Mouse (Mus musculus): ENCODE measurements around the gene Nasp. TPM values are rescaled to one million over a fixed set of nuclear protein-coding genes. Genes with fewer than 3 reads are reported as not detected.
"Not testable (repeated sequence)": the region's sequence is repeated elsewhere in the genome, so short reads cannot be mapped to it uniquely, and the experiment has no call there.

Gene Nasp
- polyA plus RNA-seq, 1 experiment from 2014 or later = 105 TPM

GRCm38 (mm10) chr4:116659916-116660315 lies 32.2 kb upstream of the Nasp start:
- not testable (repeated sequence) for H3K4me3 ChIP-seq (ENCODE audit: low read depth, low read length); H3K36me3 ChIP-seq (ENCODE audit: control insufficient read depth, insufficient read depth, low read length); H3K27ac ChIP-seq (ENCODE audit: low read depth, low read length); ATAC-seq (ENCODE audit: low read depth); H3K27me3 ChIP-seq (ENCODE audit: control insufficient read depth, insufficient read depth, low read length); H3K9ac ChIP-seq (replicated peaks; ENCODE audit: low read depth, low read length); H3K4me2 ChIP-seq (ENCODE audit: low read depth, low read length); H3K9me3 ChIP-seq (ENCODE audit: control insufficient read depth, low read length); H3K4me1 ChIP-seq (ENCODE audit: control insufficient read depth, insufficient read depth, low read length)
- WGBS = 88% methylated on average over 6 of the region's 6 CpGs

GRCm38 (mm10) chr4:116659474-116659873 lies 31.7 kb upstream of the Nasp start:
- ATAC-seq (ENCODE audit: low read depth) = no peak
- Histone ChIP-seq H3K9ac (replicated peaks; ENCODE audit: low read depth, low read length) (no peak overlapping the region), H3K4me1 (ENCODE audit: control insufficient read depth, insufficient read depth, low read length) (no peaks in the 10 kb centered on the region), H3K9me3 (ENCODE audit: control insufficient read depth, low read length) (no peaks in the 10 kb centered on the region), H3K4me3 (ENCODE audit: low read depth, low read length) (no peak overlapping the region), H3K27ac (ENCODE audit: low read depth, low read length) (no peak overlapping the region), H3K36me3 (ENCODE audit: control insufficient read depth, insufficient read depth, low read length) (no peaks in the 10 kb centered on the region), H3K4me2 (ENCODE audit: low read depth, low read length) (no peak overlapping the region), H3K27me3 (ENCODE audit: control insufficient read depth, insufficient read depth, low read length) (no peaks in the 10 kb centered on the region)
- 69% methylated on average over 2 of the region's 2 CpGs for WGBS

GRCm38 (mm10) chr4:116657971-116658370 lies 30.2 kb upstream of the Nasp start:
- Histone ChIP-seq H3K4me2 (ENCODE audit: low read depth, low read length) (no peak overlapping the region), H3K9ac (replicated peaks; ENCODE audit: low read depth, low read length) (no peak overlapping the region), H3K9me3 (ENCODE audit: control insufficient read depth, low read length) (no peaks in the 10 kb centered on the region), H3K27me3 (ENCODE audit: control insufficient read depth, insufficient read depth, low read length) (no peaks in the 10 kb centered on the region), H3K27ac (ENCODE audit: low read depth, low read length) (no peak overlapping the region), H3K4me1 (ENCODE audit: control insufficient read depth, insufficient read depth, low read length) (no peaks in the 10 kb centered on the region), H3K4me3 (ENCODE audit: low read depth, low read length) (no peak overlapping the region), H3K36me3 (ENCODE audit: control insufficient read depth, insufficient read depth, low read length) (no peaks in the 10 kb centered on the region)
- 41% methylated on average over 3 of the region's 3 CpGs for WGBS
- ATAC-seq (ENCODE audit: low read depth) = no peak

- no peak overlapping the region for H3K4me2 ChIP-seq (ENCODE audit: low read depth, low read length)
- H3K36me3 ChIP-seq (ENCODE audit: control insufficient read depth, insufficient read depth, low read length) = no peaks in the 10 kb centered on the region
- no peak overlapping the region for H3K9ac ChIP-seq (replicated peaks; ENCODE audit: low read depth, low read length)
- H3K27me3 ChIP-seq (ENCODE audit: control insufficient read depth, insufficient read depth, low read length) = no peaks in the 10 kb centered on the region
- no peak for ATAC-seq (ENCODE audit: low read depth)
- 81% methylated on average over 3 of the region's 3 CpGs for WGBS
- no peaks in the 10 kb centered on the region for H3K4me1 ChIP-seq (ENCODE audit: control insufficient read depth, insufficient read depth, low read length)
- no peak overlapping the region for H3K27ac ChIP-seq (ENCODE audit: low read depth, low read length)
- H3K9me3 ChIP-seq (ENCODE audit: control insufficient read depth, low read length) = no peaks in the 10 kb centered on the region
- no peak overlapping the region for H3K4me3 ChIP-seq (ENCODE audit: low read depth, low read length)
Measured at GRCm38 (mm10) chr4:116655658-116656057, 27.9 kb upstream of the Nasp start.

- H3K4me2 ChIP-seq (ENCODE audit: low read depth, low read length) = no peak overlapping the region
- ATAC-seq (ENCODE audit: low read depth) = no peak
- no peaks in the 10 kb centered on the region for H3K36me3 ChIP-seq (ENCODE audit: control insufficient read depth, insufficient read depth, low read length)
- H3K27ac ChIP-seq (ENCODE audit: low read depth, low read length) = no peak overlapping the region
- peaks cover 4% of the 10 kb centered on the region; the same call in 1 of the 2 replicates for H3K4me1 ChIP-seq (ENCODE audit: control insufficient read depth, insufficient read depth, low read length)
- no peak overlapping the region for H3K4me3 ChIP-seq (ENCODE audit: low read depth, low read length)
- H3K27me3 ChIP-seq (ENCODE audit: control insufficient read depth, insufficient read depth, low read length) = no peaks in the 10 kb centered on the region
- H3K9me3 ChIP-seq (ENCODE audit: control insufficient read depth, low read length) = no peaks in the 10 kb centered on the region
- H3K9ac ChIP-seq (replicated peaks; ENCODE audit: low read depth, low read length) = no peak overlapping the region
- WGBS = 72% methylated on average over 2 of the region's 2 CpGs
Measured at GRCm38 (mm10) chr4:116655100-116655499, 27.4 kb upstream of the Nasp start.

- no peaks in the 10 kb centered on the region for H3K36me3 ChIP-seq (ENCODE audit: control insufficient read depth, insufficient read depth, low read length)
- H3K4me1 ChIP-seq (ENCODE audit: control insufficient read depth, insufficient read depth, low read length) = peaks cover 7% of the 10 kb centered on the region; the same call in 1 of the 2 replicates
- no peak overlapping the region for H3K4me3 ChIP-seq (ENCODE audit: low read depth, low read length)
- H3K27me3 ChIP-seq (ENCODE audit: control insufficient read depth, insufficient read depth, low read length) = no peaks in the 10 kb centered on the region
- ATAC-seq (ENCODE audit: low read depth) = no peak
- H3K27ac ChIP-seq (ENCODE audit: low read depth, low read length) = no peak overlapping the region
- no peaks in the 10 kb centered on the region for H3K9me3 ChIP-seq (ENCODE audit: control insufficient read depth, low read length)
- no peak overlapping the region for H3K9ac ChIP-seq (replicated peaks; ENCODE audit: low read depth, low read length)
- 89% methylated on average over 6 of the region's 6 CpGs for WGBS
- H3K4me2 ChIP-seq (ENCODE audit: low read depth, low read length) = no peak overlapping the region
Measured at GRCm38 (mm10) chr4:116653228-116653627, 25.5 kb upstream of the Nasp start.

- no peaks in the 10 kb centered on the region for H3K27me3 ChIP-seq (ENCODE audit: control insufficient read depth, insufficient read depth, low read length)
- peaks cover 14% of the 10 kb centered on the region for H3K4me1 ChIP-seq (ENCODE audit: control insufficient read depth, insufficient read depth, low read length)
- H3K36me3 ChIP-seq (ENCODE audit: control insufficient read depth, insufficient read depth, low read length) = 0 out of 2 replicates have a peak, but pooled peaks cover 5% of the 10 kb centered on the region
- peak; percentile 24 for ATAC-seq (ENCODE audit: low read depth)
- H3K4me3 ChIP-seq (ENCODE audit: low read depth, low read length) = peak overlapping the region; percentile 69
- no peak overlapping the region for H3K27ac ChIP-seq (ENCODE audit: low read depth, low read length)
- no peaks in the 10 kb centered on the region for H3K9me3 ChIP-seq (ENCODE audit: control insufficient read depth, low read length)
- H3K9ac ChIP-seq (replicated peaks; ENCODE audit: low read depth, low read length) = peak overlapping the region; percentile 82; the same call in 1 of the 2 replicates
- 10% methylated on average over 6 of the region's 6 CpGs for WGBS
- H3K4me2 ChIP-seq (ENCODE audit: low read depth, low read length) = peak overlapping the region; percentile 46
Measured at GRCm38 (mm10) chr4:116651797-116652135, 24.0 kb upstream of the Nasp start.

- H3K4me2 ChIP-seq (ENCODE audit: low read depth, low read length) = peak within 1 kb of the TSS; percentile 85
- 0 out of 2 replicates have a peak, but pooled peaks cover 5% of the 10 kb centered on the region for H3K36me3 ChIP-seq (ENCODE audit: control insufficient read depth, insufficient read depth, low read length)
- under 1% methylated on average over 39 of the region's 39 CpGs for WGBS
- H3K27ac ChIP-seq (ENCODE audit: low read depth, low read length) = peak within 1 kb of the TSS; percentile 76
- peak; percentile 99 for ATAC-seq (ENCODE audit: low read depth)
- H3K9me3 ChIP-seq (ENCODE audit: control insufficient read depth, low read length) = no peaks in the 10 kb centered on the region
- peak within 1 kb of the TSS; percentile 69 for H3K4me3 ChIP-seq (ENCODE audit: low read depth, low read length)
- H3K27me3 ChIP-seq (ENCODE audit: control insufficient read depth, insufficient read depth, low read length) = no peaks in the 10 kb centered on the region
- peaks cover 14% of the 10 kb centered on the region for H3K4me1 ChIP-seq (ENCODE audit: control insufficient read depth, insufficient read depth, low read length)
- H3K9ac ChIP-seq (replicated peaks; ENCODE audit: low read depth, low read length) = peak within 1 kb of the TSS; percentile 82
Measured at GRCm38 (mm10) chr4:116650924-116651796, 23.4 kb upstream of the Nasp start, which contains the start of gene Akr1a1. Gene Akr1a1 (minus strand): TSS chr4:116651680.

- Histone ChIP-seq H3K4me2 (ENCODE audit: low read depth, low read length) (peak overlapping the region; percentile 85), H3K4me1 (ENCODE audit: control insufficient read depth, insufficient read depth, low read length) (peaks cover 14% of the 10 kb centered on the region), H3K4me3 (ENCODE audit: low read depth, low read length) (peak overlapping the region; percentile 69), H3K9ac (replicated peaks; ENCODE audit: low read depth, low read length) (peak overlapping the region; percentile 82), H3K27me3 (ENCODE audit: control insufficient read depth, insufficient read depth, low read length) (no peaks in the 10 kb centered on the region), H3K27ac (ENCODE audit: low read depth, low read length) (peak overlapping the region; percentile 76; the same call in 1 of the 2 replicates), H3K36me3 (ENCODE audit: control insufficient read depth, insufficient read depth, low read length) (0 out of 2 replicates have a peak, but pooled peaks cover 5% of the 10 kb centered on the region), H3K9me3 (ENCODE audit: control insufficient read depth, low read length) (no peaks in the 10 kb centered on the region)
- WGBS = 46% methylated on average over 5 of the region's 5 CpGs
- ATAC-seq (ENCODE audit: low read depth) = no peak
Measured at GRCm38 (mm10) chr4:116650365-116650764, 22.6 kb upstream of the Nasp start.
